Mouse (Mus musculus): ENCODE measurements around the gene Hexb. TPM values are rescaled to one million over a fixed set of nuclear protein-coding genes. Genes with fewer than 3 reads are reported as not detected.

The Hexb gene
- polyA plus RNA-seq, 1 experiment from 2014 or later, result 32.8 TPM

- peak; percentile 90 for ATAC-seq
- WGBS, result under 1% methylated on average over 79 of the region's 89 CpGs
- peak within 1 kb of the TSS; percentile 97 for H3K9ac ChIP-seq (replicated peaks; ENCODE audit: low read depth, low read length)
- peak within 1 kb of the TSS; percentile 91 for H3K4me3 ChIP-seq (replicated peaks; ENCODE audit: low read length)
- no peaks in the 10 kb centered on the region for H3K9me3 ChIP-seq (ENCODE audit: control insufficient read depth, low read length)
- peaks cover 52% of the 10 kb centered on the region for H3K4me1 ChIP-seq (replicated peaks; ENCODE audit: control insufficient read depth, insufficient read depth, low read length)
- peaks cover 10% of the 10 kb centered on the region for H3K36me3 ChIP-seq (ENCODE audit: control insufficient read depth, insufficient read depth)
- peak within 1 kb of the TSS; percentile 99 for H3K27ac ChIP-seq (ENCODE audit: low read length)
- no peaks in the 10 kb centered on the region for H3K27me3 ChIP-seq (replicated peaks; ENCODE audit: control insufficient read depth, insufficient read depth, low read length)
- H3K4me2 ChIP-seq (ENCODE audit: low read length), result peak within 1 kb of the TSS; percentile 86
Observed at GRCm38 (mm10) chr13:97240965-97241786, 43.0 kb upstream of the Hexb start, which contains the start of gene Enc1. Gene Enc1 (plus strand): TSS chr13:97241105.

GRCm38 (mm10) chr13:97240279-97240964 lies 42.3 kb upstream of the Hexb start:
- H3K9ac ChIP-seq (replicated peaks; ENCODE audit: low read depth, low read length), result peak overlapping the region; percentile 97
- H3K27ac ChIP-seq (ENCODE audit: low read length), result peak overlapping the region; percentile 99
- WGBS, result 0% methylated on average over 36 of the region's 36 CpGs
- peak overlapping the region; percentile 91 for H3K4me3 ChIP-seq (replicated peaks; ENCODE audit: low read length)
- peak; percentile 50 for ATAC-seq
- H3K27me3 ChIP-seq (replicated peaks; ENCODE audit: control insufficient read depth, insufficient read depth, low read length), result no peaks in the 10 kb centered on the region
- H3K9me3 ChIP-seq (ENCODE audit: control insufficient read depth, low read length), result no peaks in the 10 kb centered on the region
- peak overlapping the region; percentile 86 for H3K4me2 ChIP-seq (ENCODE audit: low read length)
- peaks cover 46% of the 10 kb centered on the region for H3K4me1 ChIP-seq (replicated peaks; ENCODE audit: control insufficient read depth, insufficient read depth, low read length)
- peaks cover 4% of the 10 kb centered on the region; the same call in 1 of the 2 replicates for H3K36me3 ChIP-seq (ENCODE audit: control insufficient read depth, insufficient read depth)

DNA sequence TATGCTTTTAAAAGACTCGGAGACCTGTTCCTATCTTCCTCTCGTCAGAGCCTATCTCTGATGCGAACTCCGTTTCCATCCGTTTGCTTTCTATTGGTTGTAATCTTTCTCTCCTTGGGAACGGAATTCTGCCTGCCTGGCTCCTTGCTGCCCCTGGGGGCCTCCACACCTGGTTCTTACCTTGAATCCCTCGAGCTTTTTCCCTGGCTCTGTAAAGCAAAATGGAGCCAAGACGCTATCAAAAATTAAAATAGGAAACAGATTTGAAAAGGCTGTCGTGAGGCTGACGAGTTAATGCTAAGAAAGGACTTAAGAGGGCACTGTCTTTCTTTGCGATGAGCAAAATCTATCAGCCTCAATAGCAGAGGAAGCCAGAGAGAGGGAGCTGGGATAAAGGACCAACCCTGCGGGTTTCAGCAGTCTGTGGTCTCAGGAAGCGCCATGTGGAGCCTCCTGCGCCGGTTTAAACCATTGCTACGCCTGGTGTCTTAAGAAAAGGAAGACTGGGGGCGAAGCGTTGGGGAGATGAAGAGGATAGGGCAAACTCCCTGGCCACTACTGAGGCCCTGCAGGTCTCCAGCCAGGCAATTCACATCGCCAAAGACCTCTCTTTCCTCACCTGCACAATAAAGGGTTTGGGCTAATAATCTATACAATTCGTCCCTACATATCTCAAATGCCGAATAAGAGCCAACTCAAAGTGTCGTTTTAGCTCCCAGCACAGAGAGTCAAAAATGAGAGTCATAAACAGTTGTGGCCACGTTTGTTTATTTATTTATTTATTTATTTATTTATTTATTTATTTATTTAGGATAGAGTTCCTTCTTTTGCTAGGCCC lies 41.4 kb upstream of the Hexb start:
- Histone ChIP-seq H3K27ac (ENCODE audit: low read length) (peak overlapping the region; percentile 99), H3K9me3 (ENCODE audit: control insufficient read depth, low read length) (no peaks in the 10 kb centered on the region), H3K4me1 (replicated peaks; ENCODE audit: control insufficient read depth, insufficient read depth, low read length) (peaks cover 41% of the 10 kb centered on the region), H3K9ac (replicated peaks; ENCODE audit: low read depth, low read length) (peak overlapping the region; percentile 97), H3K4me3 (replicated peaks; ENCODE audit: low read length) (peak overlapping the region; percentile 91), H3K36me3 (ENCODE audit: control insufficient read depth, insufficient read depth) (no peaks in the 10 kb centered on the region), H3K27me3 (replicated peaks; ENCODE audit: control insufficient read depth, insufficient read depth, low read length) (no peaks in the 10 kb centered on the region), H3K4me2 (ENCODE audit: low read length) (peak overlapping the region; percentile 86)
- peak; percentile 56 for ATAC-seq
- WGBS, result 8% methylated on average over 23 of the region's 23 CpGs

GRCm38 (mm10) chr13:97238181-97238981 lies 40.2 kb upstream of the Hexb start:
- Histone ChIP-seq H3K27me3 (replicated peaks; ENCODE audit: control insufficient read depth, insufficient read depth, low read length) (no peaks in the 10 kb centered on the region), H3K4me3 (replicated peaks; ENCODE audit: low read length) (no peak overlapping the region), H3K9me3 (ENCODE audit: control insufficient read depth, low read length) (no peaks in the 10 kb centered on the region), H3K36me3 (ENCODE audit: control insufficient read depth, insufficient read depth) (no peaks in the 10 kb centered on the region), H3K4me1 (replicated peaks; ENCODE audit: control insufficient read depth, insufficient read depth, low read length) (peaks cover 32% of the 10 kb centered on the region), H3K27ac (ENCODE audit: low read length) (peak overlapping the region; percentile 99), H3K4me2 (ENCODE audit: low read length) (no peak overlapping the region), H3K9ac (replicated peaks; ENCODE audit: low read depth, low read length) (no peak overlapping the region)
- no peak for ATAC-seq
- WGBS, result 44% methylated on average over 16 of the region's 16 CpGs

DNA sequence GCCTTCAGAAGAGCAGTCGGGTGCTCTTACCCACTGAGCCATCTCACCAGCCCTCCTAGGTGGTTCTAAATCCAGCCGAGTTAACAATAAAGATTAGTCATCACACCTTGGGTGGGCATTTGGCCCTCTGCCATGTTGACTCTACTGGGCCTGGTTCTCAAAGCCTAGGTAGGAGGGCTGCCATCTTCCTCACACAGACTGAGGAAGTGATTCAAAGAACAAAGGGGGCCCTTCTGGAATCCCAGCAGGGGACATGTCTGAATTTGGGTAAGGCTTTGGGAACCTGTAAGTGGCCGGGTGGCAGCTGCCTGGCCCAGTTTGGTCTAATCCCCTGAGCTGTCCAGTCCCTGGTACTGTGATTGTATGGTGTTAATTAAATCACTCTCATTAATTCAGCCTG lies 39.5 kb upstream of the Hexb start:
- Histone ChIP-seq H3K4me3 (replicated peaks; ENCODE audit: low read length) (no peak overlapping the region), H3K9ac (replicated peaks; ENCODE audit: low read depth, low read length) (no peak overlapping the region), H3K27me3 (replicated peaks; ENCODE audit: control insufficient read depth, insufficient read depth, low read length) (no peaks in the 10 kb centered on the region), H3K4me1 (replicated peaks; ENCODE audit: control insufficient read depth, insufficient read depth, low read length) (peaks cover 29% of the 10 kb centered on the region), H3K27ac (ENCODE audit: low read length) (peak overlapping the region; percentile 99), H3K4me2 (ENCODE audit: low read length) (no peak overlapping the region), H3K36me3 (ENCODE audit: control insufficient read depth, insufficient read depth) (no peaks in the 10 kb centered on the region), H3K9me3 (ENCODE audit: control insufficient read depth, low read length) (no peaks in the 10 kb centered on the region)
- peak; percentile 10; the same call in 1 of the 2 replicates for ATAC-seq
- WGBS, result 11% methylated on average over 3 of the region's 3 CpGs

GRCm38 (mm10) chr13:97235911-97236310 lies 37.8 kb upstream of the Hexb start:
- Histone ChIP-seq H3K4me1 (replicated peaks; ENCODE audit: control insufficient read depth, insufficient read depth, low read length) (peaks cover 29% of the 10 kb centered on the region), H3K9ac (replicated peaks; ENCODE audit: low read depth, low read length) (no peak overlapping the region)
- WGBS, result 19% methylated on average over 6 of the region's 6 CpGs

GRCm38 (mm10) chr13:97234785-97235417 lies 36.7 kb upstream of the Hexb start:
- H3K36me3 ChIP-seq (ENCODE audit: control insufficient read depth, insufficient read depth), result no peaks in the 10 kb centered on the region
- no peaks in the 10 kb centered on the region for H3K9me3 ChIP-seq (ENCODE audit: control insufficient read depth, low read length)
- 20% methylated on average over 17 of the region's 17 CpGs for WGBS

More at GRCm38 (mm10) chr13:97235911-97236310, 37.8 kb upstream of the Hexb start:
- no peak for ATAC-seq
- Histone ChIP-seq H3K9me3 (ENCODE audit: control insufficient read depth, low read length) (no peaks in the 10 kb centered on the region), H3K4me3 (replicated peaks; ENCODE audit: low read length) (no peak overlapping the region), H3K36me3 (ENCODE audit: control insufficient read depth, insufficient read depth) (no peaks in the 10 kb centered on the region), H3K4me2 (ENCODE audit: low read length) (no peak overlapping the region), H3K27me3 (replicated peaks; ENCODE audit: control insufficient read depth, insufficient read depth, low read length) (no peaks in the 10 kb centered on the region), H3K27ac (ENCODE audit: low read length) (peak overlapping the region; percentile 42)

DNA sequence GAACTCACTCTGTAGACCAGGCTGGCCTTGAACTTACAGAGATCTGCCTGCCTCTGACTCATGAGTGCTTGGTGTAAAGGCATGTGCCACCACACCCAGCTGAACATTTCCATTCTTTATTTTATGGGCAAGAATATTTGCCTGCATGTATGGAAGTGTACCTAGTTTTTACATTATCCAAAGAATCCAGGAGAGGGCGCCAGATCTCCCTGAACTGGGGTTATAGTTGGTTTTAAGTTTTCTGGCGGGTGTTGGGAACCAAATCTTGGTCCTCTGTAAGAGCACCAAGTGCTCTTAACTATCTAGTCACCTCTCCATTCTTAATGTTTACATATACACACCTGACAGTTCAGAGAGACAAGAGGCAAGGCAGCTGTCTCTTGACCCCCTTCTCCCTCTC lies 34.9 kb upstream of the Hexb start:
- Histone ChIP-seq H3K9ac (replicated peaks; ENCODE audit: low read depth, low read length) (no peak overlapping the region), H3K9me3 (ENCODE audit: control insufficient read depth, low read length) (no peaks in the 10 kb centered on the region), H3K36me3 (ENCODE audit: control insufficient read depth, insufficient read depth) (no peaks in the 10 kb centered on the region), H3K4me3 (replicated peaks; ENCODE audit: low read length) (no peak overlapping the region), H3K4me1 (replicated peaks; ENCODE audit: control insufficient read depth, insufficient read depth, low read length) (peaks cover 10% of the 10 kb centered on the region), H3K27ac (ENCODE audit: low read length) (no peak overlapping the region), H3K27me3 (replicated peaks; ENCODE audit: control insufficient read depth, insufficient read depth, low read length) (no peaks in the 10 kb centered on the region), H3K4me2 (ENCODE audit: low read length) (no peak overlapping the region)
- WGBS, result 84% methylated on average over 2 of the region's 2 CpGs
- no peak for ATAC-seq

More at GRCm38 (mm10) chr13:97234785-97235417, 36.7 kb upstream of the Hexb start:
- Histone ChIP-seq H3K9ac (replicated peaks; ENCODE audit: low read depth, low read length) (peak overlapping the region; percentile 57), H3K4me2 (ENCODE audit: low read length) (peak overlapping the region; percentile 59), H3K4me1 (replicated peaks; ENCODE audit: control insufficient read depth, insufficient read depth, low read length) (peaks cover 24% of the 10 kb centered on the region), H3K27ac (ENCODE audit: low read length) (no peak overlapping the region), H3K4me3 (replicated peaks; ENCODE audit: low read length) (peak overlapping the region; percentile 40), H3K27me3 (replicated peaks; ENCODE audit: control insufficient read depth, insufficient read depth, low read length) (no peaks in the 10 kb centered on the region)
- peak; percentile 76 for ATAC-seq
